Mouse (Mus musculus): ENCODE measurements around the gene Gm15557. TPM values are rescaled to one million over a fixed set of nuclear protein-coding genes. Genes with fewer than 3 reads are reported as not detected.

Gm15557 gene
- polyA plus RNA-seq, 1 experiment = not detected

DNA sequence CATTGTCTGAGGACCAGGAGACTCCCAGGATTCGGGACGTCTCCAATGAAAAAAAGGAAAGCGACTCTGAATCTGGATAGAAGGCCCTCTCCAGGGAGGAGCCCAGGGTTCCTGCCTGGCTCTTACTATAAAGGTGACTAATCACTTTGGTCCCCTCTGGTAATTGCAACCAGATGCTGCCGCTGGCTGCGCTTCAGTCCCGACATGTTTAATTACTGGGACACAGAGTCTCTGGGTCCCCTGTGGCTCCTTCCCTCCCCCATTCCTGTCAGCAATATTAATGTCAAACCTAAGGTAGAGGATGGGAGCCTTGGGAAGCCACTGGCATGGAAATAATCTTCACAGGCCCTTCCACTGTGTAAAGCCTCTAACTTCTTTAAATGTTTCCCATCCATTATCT, 8.8 kb downstream of the Gm15557 start:
- no peak overlapping the region for H3K27ac ChIP-seq (ENCODE audit: insufficient read depth, low read depth, low read length)
- H3K4me3 ChIP-seq (ENCODE audit: insufficient read depth, low read depth, low read length) = no peak overlapping the region
- no peak for DNase-seq
- H3K4me1 ChIP-seq (ENCODE audit: control insufficient read depth, insufficient read depth, low read length) = no peaks in the 10 kb centered on the region
- H3K27me3 ChIP-seq (replicated peaks; ENCODE audit: control insufficient read depth, insufficient read depth, low read length) = no peaks in the 10 kb centered on the region
- H3K36me3 ChIP-seq (ENCODE audit: control insufficient read depth, insufficient read depth, low read length) = no peaks in the 10 kb centered on the region
- 53% methylated on average over 6 of the region's 6 CpGs for WGBS
- TF ChIP-seq POLR2A (IDR thresholded peaks at IDR 0.05; ENCODE audit: low read depth, low read length) = no peak
- no peak for TF ChIP-seq CTCF (conservative IDR thresholded peaks at IDR 0.05; ENCODE audit: insufficient read depth, insufficient read length, low read depth, low read length)

DNA sequence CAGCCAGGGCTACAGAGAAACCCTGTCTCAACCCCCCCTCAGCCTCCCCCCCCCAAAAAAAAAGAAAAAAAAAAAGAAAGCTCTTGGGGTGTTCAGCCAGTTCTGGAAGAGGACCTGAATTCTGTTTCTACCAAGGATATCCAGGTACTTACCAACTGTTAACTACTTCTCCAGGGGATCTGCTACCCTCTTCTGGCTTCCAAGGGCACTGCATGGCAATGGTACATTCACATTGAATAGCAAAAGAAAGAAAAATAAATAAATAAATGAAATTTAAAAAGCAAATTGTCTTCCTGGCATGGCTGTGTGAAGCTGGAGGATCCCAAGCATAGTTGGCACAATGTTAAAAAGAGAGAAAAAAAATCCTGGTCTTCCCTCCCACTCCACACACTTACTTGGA, 11.5 kb downstream of the Gm15557 start:
- no peaks in the 10 kb centered on the region for H3K36me3 ChIP-seq (ENCODE audit: control insufficient read depth, insufficient read depth, low read length)
- peak; percentile 84 for DNase-seq
- 0 out of 2 replicates have a peak, but pooled peaks have one; percentile 27 for TF ChIP-seq CTCF (conservative IDR thresholded peaks at IDR 0.05; ENCODE audit: insufficient read depth, insufficient read length, low read depth, low read length)
- no peak for TF ChIP-seq POLR2A (IDR thresholded peaks at IDR 0.05; ENCODE audit: low read depth, low read length)
- no peak overlapping the region for H3K27ac ChIP-seq (ENCODE audit: insufficient read depth, low read depth, low read length)
- H3K27me3 ChIP-seq (replicated peaks; ENCODE audit: control insufficient read depth, insufficient read depth, low read length) = no peaks in the 10 kb centered on the region
- no peaks in the 10 kb centered on the region for H3K4me1 ChIP-seq (ENCODE audit: control insufficient read depth, insufficient read depth, low read length)
- no peak overlapping the region for H3K4me3 ChIP-seq (ENCODE audit: insufficient read depth, low read depth, low read length)

DNA sequence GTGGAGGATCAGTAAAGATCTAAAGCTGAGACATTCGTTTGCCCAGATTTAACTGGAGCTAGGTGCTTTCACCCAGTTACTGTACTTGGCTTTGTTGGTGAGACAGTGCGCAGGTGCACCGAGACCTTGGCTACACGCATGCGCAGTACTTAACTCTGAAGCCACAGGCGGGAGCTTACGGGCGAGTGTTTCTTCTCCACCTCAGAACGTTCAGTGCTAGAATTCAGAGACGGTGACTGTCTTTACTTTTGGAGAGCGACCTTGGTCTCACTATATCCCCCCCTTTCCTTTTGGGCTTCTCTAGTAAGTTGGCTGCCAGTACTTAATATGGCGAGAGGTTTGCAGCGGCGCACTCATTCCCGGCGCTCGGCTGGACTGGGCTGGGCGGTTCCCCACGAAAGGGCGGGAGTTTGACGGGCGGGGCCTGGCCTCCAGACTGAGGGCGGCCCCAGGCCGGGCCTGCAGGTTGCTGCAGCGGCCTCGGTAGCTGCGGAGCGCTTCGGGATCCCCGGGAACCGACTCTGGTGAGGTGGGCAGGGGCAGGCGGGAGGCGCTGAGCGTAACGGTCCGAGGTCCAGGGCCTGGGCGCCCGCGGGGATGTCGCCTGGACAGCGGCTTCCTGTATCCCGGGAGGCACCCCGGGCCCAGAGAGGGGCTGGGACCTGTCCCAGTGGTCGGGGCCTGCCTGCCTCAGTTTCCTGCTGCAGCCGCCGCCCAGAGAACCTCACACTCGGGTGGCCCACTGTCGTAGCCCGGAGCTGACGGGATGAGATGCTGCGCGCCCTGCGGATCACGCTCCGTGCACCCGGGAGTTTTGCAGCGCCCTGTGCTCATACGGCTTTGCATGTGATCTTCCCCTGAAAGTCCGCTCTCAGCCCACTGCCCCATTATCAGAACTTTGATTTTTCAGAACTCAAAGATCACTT, 15.9 kb downstream of the Gm15557 start, which contains the start of gene Cep250:
Gene Cep250, plus strand, starts transcription at position 325 of the 926 bp plus-strand sequence.
- DNase-seq = peak; percentile 95
- TF ChIP-seq POLR2A (IDR thresholded peaks at IDR 0.05; ENCODE audit: low read depth, low read length) (peak; percentile 37), CTCF (conservative IDR thresholded peaks at IDR 0.05; ENCODE audit: insufficient read depth, insufficient read length, low read depth, low read length) (no peak)
- peak within 1 kb of the TSS; percentile 97 for H3K4me3 ChIP-seq (ENCODE audit: insufficient read depth, low read depth, low read length)
- H3K4me1 ChIP-seq (ENCODE audit: control insufficient read depth, insufficient read depth, low read length) = peaks cover 3% of the 10 kb centered on the region; the same call in 1 of the 2 replicates
- H3K27me3 ChIP-seq (replicated peaks; ENCODE audit: control insufficient read depth, insufficient read depth, low read length) = no peaks in the 10 kb centered on the region
- peak within 1 kb of the TSS; percentile 98 for H3K27ac ChIP-seq (ENCODE audit: insufficient read depth, low read depth, low read length)
- H3K36me3 ChIP-seq (ENCODE audit: control insufficient read depth, insufficient read depth, low read length) = no peaks in the 10 kb centered on the region
- under 1% methylated on average over 59 of the region's 59 CpGs for WGBS

DNA sequence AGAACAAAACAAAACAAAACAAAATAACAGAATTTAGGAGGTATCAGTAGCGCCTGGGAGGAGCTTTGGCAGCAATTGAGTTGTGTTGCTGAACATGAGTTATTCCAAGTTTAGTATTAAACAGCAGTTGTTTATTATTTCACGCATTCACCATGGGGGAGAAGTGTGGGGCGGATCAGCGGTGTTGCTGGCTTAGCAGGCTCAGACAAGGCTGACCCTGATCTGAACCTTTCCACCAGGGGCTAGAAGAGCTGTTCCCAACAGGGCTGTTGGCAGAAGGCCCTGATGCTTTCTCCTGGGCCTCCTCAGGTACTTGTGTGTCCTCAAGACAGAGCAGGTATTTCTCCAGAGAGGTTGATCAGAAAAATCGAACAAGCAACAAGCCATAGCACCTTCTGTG, 19.5 kb downstream of the Gm15557 start:
- Histone ChIP-seq H3K27me3 (replicated peaks; ENCODE audit: control insufficient read depth, insufficient read depth, low read length) (no peaks in the 10 kb centered on the region), H3K4me1 (ENCODE audit: control insufficient read depth, insufficient read depth, low read length) (peaks cover 3% of the 10 kb centered on the region; the same call in 1 of the 2 replicates), H3K4me3 (ENCODE audit: insufficient read depth, low read depth, low read length) (no peak overlapping the region), H3K27ac (ENCODE audit: insufficient read depth, low read depth, low read length) (no peak overlapping the region), H3K36me3 (ENCODE audit: control insufficient read depth, insufficient read depth, low read length) (peaks cover 1% of the 10 kb centered on the region; the same call in 1 of the 2 replicates)
- peak; percentile 76 for DNase-seq
- TF ChIP-seq POLR2A (IDR thresholded peaks at IDR 0.05; ENCODE audit: low read depth, low read length) (no peak), CTCF (conservative IDR thresholded peaks at IDR 0.05; ENCODE audit: insufficient read depth, insufficient read length, low read depth, low read length) (no peak)
- 42% methylated on average over 5 of the region's 5 CpGs for WGBS

DNA sequence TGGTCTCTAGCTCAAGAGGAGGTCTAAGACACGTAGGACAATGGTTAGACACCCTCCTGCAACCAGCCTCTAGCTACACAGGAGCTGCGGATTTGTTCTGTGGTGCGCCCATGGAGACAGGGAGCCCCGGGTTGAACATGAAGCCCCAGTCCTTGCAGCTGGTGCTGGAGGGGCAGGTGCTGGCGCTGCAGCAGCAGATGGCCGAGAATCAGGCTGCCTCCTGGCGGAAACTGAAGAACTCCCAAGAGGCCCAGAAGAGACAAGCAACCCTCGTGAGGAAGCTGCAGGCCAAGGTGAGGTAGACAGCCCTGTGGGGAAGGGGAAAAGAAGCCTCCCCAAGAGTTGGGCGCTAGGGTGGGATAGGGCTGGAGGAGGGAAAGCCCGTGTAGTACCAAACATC, 21.3 kb downstream of the Gm15557 start:
- no peak overlapping the region for H3K27ac ChIP-seq (ENCODE audit: insufficient read depth, low read depth, low read length)
- no peak for DNase-seq
- H3K27me3 ChIP-seq (replicated peaks; ENCODE audit: control insufficient read depth, insufficient read depth, low read length) = no peaks in the 10 kb centered on the region
- H3K4me3 ChIP-seq (ENCODE audit: insufficient read depth, low read depth, low read length) = no peak overlapping the region
- no peak for TF ChIP-seq CTCF (conservative IDR thresholded peaks at IDR 0.05; ENCODE audit: insufficient read depth, insufficient read length, low read depth, low read length)
- no peak for TF ChIP-seq POLR2A (IDR thresholded peaks at IDR 0.05; ENCODE audit: low read depth, low read length)
- WGBS = 89% methylated on average over 10 of the region's 10 CpGs
- peaks cover 1% of the 10 kb centered on the region; the same call in 1 of the 2 replicates for H3K36me3 ChIP-seq (ENCODE audit: control insufficient read depth, insufficient read depth, low read length)
- H3K4me1 ChIP-seq (ENCODE audit: control insufficient read depth, insufficient read depth, low read length) = peaks cover 3% of the 10 kb centered on the region; the same call in 1 of the 2 replicates

DNA sequence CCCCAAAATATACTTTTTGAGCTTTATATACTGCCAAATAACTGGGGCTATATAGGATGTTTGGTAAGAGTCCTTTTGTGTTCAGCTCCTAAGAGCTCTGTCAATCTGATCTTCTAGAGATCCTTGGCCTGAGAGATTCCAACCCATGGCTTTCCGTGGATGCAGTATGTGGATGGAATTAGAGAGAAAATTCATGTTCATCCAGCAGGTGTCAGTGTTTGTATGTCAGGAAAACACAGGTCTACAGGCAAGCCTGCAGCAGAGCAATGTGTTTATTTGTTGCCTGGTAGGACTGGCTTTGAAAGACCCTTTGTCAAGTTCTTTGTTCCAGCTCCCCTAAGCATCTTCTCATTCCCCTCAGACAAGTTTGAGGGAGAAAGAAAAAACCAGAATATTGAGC, 22.5 kb downstream of the Gm15557 start:
- H3K4me3 ChIP-seq (ENCODE audit: insufficient read depth, low read depth, low read length) = no peak overlapping the region
- 0 out of 2 replicates have a peak, but pooled peaks have one; percentile 14 for TF ChIP-seq CTCF (conservative IDR thresholded peaks at IDR 0.05; ENCODE audit: insufficient read depth, insufficient read length, low read depth, low read length)
- no peak for TF ChIP-seq POLR2A (IDR thresholded peaks at IDR 0.05; ENCODE audit: low read depth, low read length)
- 37% methylated on average over 1 of the region's 1 CpGs for WGBS
- peaks cover 1% of the 10 kb centered on the region; the same call in 1 of the 2 replicates for H3K36me3 ChIP-seq (ENCODE audit: control insufficient read depth, insufficient read depth, low read length)
- no peaks in the 10 kb centered on the region for H3K27me3 ChIP-seq (replicated peaks; ENCODE audit: control insufficient read depth, insufficient read depth, low read length)
- H3K27ac ChIP-seq (ENCODE audit: insufficient read depth, low read depth, low read length) = no peak overlapping the region
- peak; percentile 38 for DNase-seq
- no peaks in the 10 kb centered on the region; the same call in 1 of the 2 replicates for H3K4me1 ChIP-seq (ENCODE audit: control insufficient read depth, insufficient read depth, low read length)

DNA sequence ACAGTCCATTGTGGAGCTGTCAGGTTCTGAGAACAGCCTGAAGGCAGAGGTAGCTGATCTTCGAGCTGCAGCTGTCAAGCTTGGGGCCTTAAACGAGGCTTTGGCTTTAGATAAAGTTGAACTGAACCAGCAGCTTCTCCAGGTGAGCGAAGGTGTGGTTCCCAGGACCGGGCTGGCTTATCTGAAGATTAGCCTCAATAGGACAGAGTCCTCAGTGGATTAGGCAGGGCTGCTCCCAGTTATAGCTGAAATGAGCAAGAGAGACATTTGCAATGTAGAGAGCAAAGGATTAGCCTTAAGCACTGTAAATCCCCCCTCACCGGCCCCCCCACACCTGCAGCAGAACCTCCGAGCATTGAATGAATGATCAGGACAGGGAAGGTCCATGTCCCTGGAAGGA, 32.8 kb downstream of the Gm15557 start:
- 95% methylated on average over 6 of the region's 6 CpGs for WGBS
- DNase-seq = no peak
- H3K4me3 ChIP-seq (ENCODE audit: insufficient read depth, low read depth, low read length) = no peak overlapping the region
- H3K36me3 ChIP-seq (ENCODE audit: control insufficient read depth, insufficient read depth, low read length) = peaks cover 8% of the 10 kb centered on the region; the same call in 1 of the 2 replicates
- H3K27me3 ChIP-seq (replicated peaks; ENCODE audit: control insufficient read depth, insufficient read depth, low read length) = no peaks in the 10 kb centered on the region
- no peak overlapping the region for H3K27ac ChIP-seq (ENCODE audit: insufficient read depth, low read depth, low read length)
- H3K4me1 ChIP-seq (ENCODE audit: control insufficient read depth, insufficient read depth, low read length) = no peaks in the 10 kb centered on the region
- TF ChIP-seq POLR2A (IDR thresholded peaks at IDR 0.05; ENCODE audit: low read depth, low read length) (no peak), CTCF (conservative IDR thresholded peaks at IDR 0.05; ENCODE audit: insufficient read depth, insufficient read length, low read depth, low read length) (no peak)
